In genomic region chr12:46815697-46816096, GRCm38 (mm10) we compare ENCODE assay signal across 15 mouse cellular contexts. TPM values are rescaled to one million over a fixed set of nuclear protein-coding genes. Genes with fewer than 3 reads are reported as not detected.
DNase-seq lines count a peak whose midpoint lies in the region; ATAC-seq lines count a peak whose summit lies in the region.
"Had no signal": no experiment of that assay in that cellular context is flagged by ENCODE, and none has a peak within 500 bp of the region (broad histone marks: within the 10 kb centered on the region; RNA-seq: fewer than 3 reads in every experiment).

No protein-coding gene starts in this region.

- H3K4me2 ChIP-seq in hindbrain, embryonic 12.5 days (replicated peaks): peak overlapping the region; percentile 63
- H3K4me2 ChIP-seq in midbrain, embryonic 14.5 days (ENCODE audit: low read length): peak overlapping the region; percentile 73
- H3K4me2 ChIP-seq: embryonic facial prominence, embryonic 15.5 days; intestine, embryonic 15.5 days had no signal

- 80% methylated on average over 5 of the region's 5 CpGs for WGBS in forebrain, embryonic 10.5 days
- 53% methylated on average over 5 of the region's 5 CpGs for WGBS in hindbrain, embryonic 12.5 days
- 23% methylated on average over 5 of the region's 5 CpGs for WGBS in midbrain, embryonic 14.5 days

- H3K4me1 ChIP-seq in forebrain, embryonic 10.5 days: peaks cover 25% of the 10 kb centered on the region
- H3K4me1 ChIP-seq in hindbrain, embryonic 12.5 days: 0 out of 2 replicates have a peak, but pooled peaks cover 6% of the 10 kb centered on the region
- H3K4me1 ChIP-seq in midbrain, embryonic 14.5 days (ENCODE audit: control insufficient read depth, insufficient read depth, low read length): peaks cover 3% of the 10 kb centered on the region
- H3K4me1 ChIP-seq: embryonic facial prominence, embryonic 15.5 days had no signal

- peak overlapping the region; percentile 91 for H3K9ac ChIP-seq in hindbrain, embryonic 12.5 days
- peak overlapping the region; percentile 99 for H3K9ac ChIP-seq in midbrain, embryonic 14.5 days (replicated peaks; ENCODE audit: low read length)
- H3K9ac ChIP-seq: embryonic facial prominence, embryonic 15.5 days; intestine, embryonic 15.5 days; liver, embryonic 14.5 days had no signal

- no peaks in the 10 kb centered on the region; the same call in 1 of the 2 replicates for H3K36me3 ChIP-seq in forebrain, embryonic 10.5 days (replicated peaks)
- H3K36me3 ChIP-seq in hindbrain, embryonic 12.5 days: no peaks in the 10 kb centered on the region
- no peaks in the 10 kb centered on the region for H3K36me3 ChIP-seq in midbrain, embryonic 14.5 days (ENCODE audit: control insufficient read depth, insufficient read depth, low read length)
- H3K36me3 ChIP-seq: embryonic facial prominence, embryonic 15.5 days; intestine, embryonic 15.5 days had no signal

- no peaks in the 10 kb centered on the region for H3K27me3 ChIP-seq in forebrain, embryonic 10.5 days (ENCODE audit: poor library complexity, severe bottlenecking)
- no peaks in the 10 kb centered on the region for H3K27me3 ChIP-seq in hindbrain, embryonic 12.5 days
- H3K27me3 ChIP-seq in midbrain, embryonic 14.5 days (ENCODE audit: control insufficient read depth, insufficient read depth, low read length): no peaks in the 10 kb centered on the region

- H3K9me3 ChIP-seq in forebrain, embryonic 10.5 days: no peaks in the 10 kb centered on the region
- H3K9me3 ChIP-seq in hindbrain, embryonic 12.5 days (replicated peaks): no peaks in the 10 kb centered on the region
- H3K9me3 ChIP-seq in midbrain, embryonic 14.5 days (ENCODE audit: control insufficient read depth, low read length): no peaks in the 10 kb centered on the region
- H3K9me3 ChIP-seq: embryonic facial prominence, embryonic 15.5 days; G1E; intestine, embryonic 15.5 days had no signal

- DNase-seq in Muller cell, postnatal 12 days (ENCODE audit: inconsistent ontology term): peak; percentile 26
- no peak for DNase-seq in forebrain, embryonic 10.5 days (ENCODE audit: extremely low spot score, low spot score)
- peak; percentile 59 for DNase-seq in midbrain, embryonic 14.5 days
- DNase-seq in right cerebral cortex, adult 2 months (ENCODE audit: low spot score in 2 of 2): no peak
- no peak for DNase-seq in yolk sac, embryonic 10.5 days (ENCODE audit: low spot score)
- no peak for DNase-seq in urinary bladder, postnatal 4 days (ENCODE audit: low spot score in 2 of 2)
- DNase-seq: adrenal gland, postnatal 36 days; kidney, postnatal 10 days; left cerebral cortex, postnatal 4 days; spleen, adult 18-20 months had no signal

- peak overlapping the region; percentile 90 for H3K4me3 ChIP-seq in forebrain, embryonic 10.5 days
- H3K4me3 ChIP-seq in hindbrain, embryonic 12.5 days: peak overlapping the region; percentile 65
- H3K4me3 ChIP-seq in midbrain, embryonic 14.5 days (replicated peaks; ENCODE audit: low read depth, low read length): peak overlapping the region; percentile 73
- H3K4me3 ChIP-seq: embryonic facial prominence, embryonic 15.5 days; intestine, embryonic 15.5 days had no signal

- peak overlapping the region; percentile 62; the same call in 1 of the 2 replicates for H3K27ac ChIP-seq in forebrain, embryonic 10.5 days
- H3K27ac ChIP-seq in hindbrain, embryonic 12.5 days: peak overlapping the region; percentile 77
- H3K27ac ChIP-seq in midbrain, embryonic 14.5 days (replicated peaks; ENCODE audit: low read depth, low read length): peak overlapping the region; percentile 100
- H3K27ac ChIP-seq: embryonic facial prominence, embryonic 15.5 days; intestine, embryonic 15.5 days; liver, embryonic 14.5 days had no signal

- ATAC-seq in hindbrain, embryonic 12.5 days (ENCODE audit: low FRiP score): no peak
- no peak for ATAC-seq in midbrain, embryonic 14.5 days (ENCODE audit: low FRiP score, low TSS enrichment)
- ATAC-seq: intestine, embryonic 15.5 days had no signal

RNA-seq across cellular contexts. Expression of gene Nova1, which starts 3.0 kb away (rescaled TPM):
- polyA plus RNA-seq in forebrain, embryonic 10.5 days (2016; fragmentation: Nextera tagmentation; extraction: Ambion mirVana): 9.6 and 9.7 TPM in 2 replicates
- 46.2 and 52.1 TPM in 2 replicates for polyA plus RNA-seq in hindbrain, embryonic 12.5 days (2016; fragmentation: Nextera tagmentation; extraction: Ambion mirVana)
- polyA plus RNA-seq in midbrain, embryonic 14.5 days (2014; fragmentation: Nextera tagmentation; extraction: Ambion mirVana): 147 and 148 TPM in 2 replicates

Comparison
In these comparisons a context has a peak if more than half of its experiments do, and no peak if none do; other contexts are left out.
1. DNase-seq: peak in Muller cell, postnatal 12 days (single experiment) and midbrain, embryonic 14.5 days (single experiment); none in forebrain, embryonic 10.5 days (single experiment), right cerebral cortex, adult 2 months (0 of 2), yolk sac, embryonic 10.5 days (single experiment) and urinary bladder, postnatal 4 days (0 of 2).
2. Peak in every context shown above with its lines, with median percentiles within 50 percentile points of each other: H3K27ac ChIP-seq and H3K4me3 ChIP-seq.